Mouse (Mus musculus) kidney, embryonic 15.5 days (tissue): ENCODE measurements at regions not wholly inside any gene's neighbourhood (a gene's known extent, or its start where the extent isn't known, plus 50 kb on each side); places are given as distances from the start of the nearest gene placed in this dataset.
A peak's percentile ranks its signal among the peaks of the same experiment; 100 is the strongest.
"Not testable (repeated sequence)": the region's sequence is repeated elsewhere in the genome, so short reads cannot be mapped to it uniquely, and the experiment has no call there.

Experiments used
- ATAC-seq: fragments of 200-750 bp; cut with Nextera tagmentation; replicated peaks from 2 replicates; pipeline ENCODE4 v1.8.0; 2017; ENCODE audit warnings: moderate TSS enrichment; ENCODE audit not compliant: low FRiP score
- H3K27ac ChIP-seq: fragments of 300-500 bp; sonication (generic); 2 replicates; pipeline ENCODE4 v1.5.1; 2015; ENCODE audit warnings: mild to moderate bottlenecking, inconsistent platforms
- H3K27me3 ChIP-seq: fragments of 300-500 bp; sonication (generic); 2 replicates; pipeline ENCODE4 v1.6.1; 2015; ENCODE audit warnings: inconsistent platforms
- H3K36me3 ChIP-seq: fragments of 300-500 bp; sonication (generic); 2 replicates; pipeline ENCODE4 v1.6.1; 2015; ENCODE audit warnings: inconsistent platforms
- H3K4me1 ChIP-seq: fragments of 300-500 bp; sonication (generic); 2 replicates; pipeline ENCODE4 v1.6.1; 2015; ENCODE audit warnings: inconsistent platforms
- H3K4me2 ChIP-seq: fragments of 300-500 bp; sonication (generic); 2 replicates; pipeline ENCODE4 v1.6.1; 2015; ENCODE audit warnings: moderate library complexity, mild to moderate bottlenecking, inconsistent platforms
- H3K4me3 ChIP-seq: fragments of 300-500 bp; sonication (generic); replicated peaks from 2 replicates; pipeline ENCODE4 v1.5.1; 2015; ENCODE audit warnings: mild to moderate bottlenecking, inconsistent platforms
- H3K9ac ChIP-seq: fragments of 300-500 bp; sonication (generic); 2 replicates; pipeline ENCODE4 v1.6.1; 2015; ENCODE audit warnings: mild to moderate bottlenecking, inconsistent platforms
- H3K9me3 ChIP-seq: fragments of 300-500 bp; sonication (generic); replicated peaks from 2 replicates; pipeline ENCODE4 v1.6.1; 2016; ENCODE audit warnings: inconsistent platforms
- WGBS: fragments of 180-500 bp; shearing (Covaris S2); methylation state at CpG from one replicate; pipeline ENCODE4 v1.1.7; 2015; ENCODE audit warnings: mixed read lengths; 5-methylcytosine and 5-hydroxymethylcytosine counted together

- no peak for ATAC-seq
- 73% methylated on average over 5 of the region's 5 CpGs for WGBS
- no peak overlapping the region for H3K4me2 ChIP-seq
- H3K27me3 ChIP-seq = no peaks in the 10 kb centered on the region
- H3K36me3 ChIP-seq = no peaks in the 10 kb centered on the region
- no peak overlapping the region for H3K4me3 ChIP-seq
- H3K27ac ChIP-seq = no peak overlapping the region
- no peaks in the 10 kb centered on the region for H3K9me3 ChIP-seq
- H3K9ac ChIP-seq = no peak overlapping the region
- no peaks in the 10 kb centered on the region for H3K4me1 ChIP-seq
Measured at GRCm38 (mm10) chr10:11739574-11740368, 396.6 kb downstream of the Epm2a start.

- Histone ChIP-seq H3K4me1 (no peaks in the 10 kb centered on the region), H3K27me3 (no peaks in the 10 kb centered on the region), H3K36me3 (no peaks in the 10 kb centered on the region), H3K9me3 (no peaks in the 10 kb centered on the region), H3K4me3 (no peak overlapping the region), H3K9ac (no peak overlapping the region), H3K4me2 (no peak overlapping the region), H3K27ac (no peak overlapping the region)
- no peak for ATAC-seq
- WGBS = 94% methylated on average over 4 of the region's 4 CpGs
Measured at GRCm38 (mm10) chr10:11745587-11745986, 402.4 kb downstream of the Epm2a start.

- H3K9ac ChIP-seq = no peak overlapping the region
- H3K9me3 ChIP-seq = no peaks in the 10 kb centered on the region
- no peak for ATAC-seq
- H3K4me1 ChIP-seq = no peaks in the 10 kb centered on the region
- no peak overlapping the region for H3K27ac ChIP-seq
- no peak overlapping the region for H3K4me2 ChIP-seq
- H3K36me3 ChIP-seq = no peaks in the 10 kb centered on the region
- no peaks in the 10 kb centered on the region for H3K27me3 ChIP-seq
- H3K4me3 ChIP-seq = no peak overlapping the region
Measured at GRCm38 (mm10) chr10:11746959-11747358, 403.8 kb downstream of the Epm2a start.

- ATAC-seq = no peak
Measured at GRCm38 (mm10) chr10:11755105-11755730, 412.0 kb downstream of the Epm2a start.

GRCm38 (mm10) chr10:11777894-11778293, 434.7 kb downstream of the Epm2a start:
- Histone ChIP-seq H3K9ac (no peak overlapping the region), H3K9me3 (peaks cover 9% of the 10 kb centered on the region; the same call in 1 of the 2 replicates), H3K4me3 (no peak overlapping the region), H3K27me3 (no peaks in the 10 kb centered on the region), H3K4me1 (no peaks in the 10 kb centered on the region), H3K4me2 (no peak overlapping the region), H3K36me3 (no peaks in the 10 kb centered on the region), H3K27ac (no peak overlapping the region)
- WGBS = 32% methylated on average over 6 of the region's 6 CpGs
- peak; percentile 66; the same call in 1 of the 2 replicates for ATAC-seq

More at GRCm38 (mm10) chr10:11755105-11755730, 412.0 kb downstream of the Epm2a start:
- Histone ChIP-seq H3K4me1 (no peaks in the 10 kb centered on the region), H3K4me2 (no peak overlapping the region), H3K4me3 (no peak overlapping the region), H3K27ac (no peak overlapping the region), H3K9me3 (no peaks in the 10 kb centered on the region), H3K36me3 (no peaks in the 10 kb centered on the region), H3K9ac (no peak overlapping the region), H3K27me3 (no peaks in the 10 kb centered on the region)
- 81% methylated on average over 5 of the region's 5 CpGs for WGBS

- 27% methylated on average over 2 of the region's 2 CpGs for WGBS
- Histone ChIP-seq H3K4me1 (no peaks in the 10 kb centered on the region), H3K36me3 (no peaks in the 10 kb centered on the region), H3K9ac (no peak overlapping the region), H3K9me3 (peaks cover 3% of the 10 kb centered on the region; the same call in 1 of the 2 replicates), H3K4me2 (no peak overlapping the region), H3K27ac (no peak overlapping the region), H3K27me3 (no peaks in the 10 kb centered on the region), H3K4me3 (no peak overlapping the region)
- peak; percentile 92 for ATAC-seq
Measured at GRCm38 (mm10) chr10:11780302-11780701, 437.1 kb downstream of the Epm2a start.

- H3K9ac ChIP-seq = no peak overlapping the region
- H3K4me1 ChIP-seq = no peaks in the 10 kb centered on the region
- no peaks in the 10 kb centered on the region for H3K36me3 ChIP-seq
- H3K4me2 ChIP-seq = no peak overlapping the region
- H3K27me3 ChIP-seq = no peaks in the 10 kb centered on the region
- ATAC-seq = no peak
- no peak overlapping the region for H3K27ac ChIP-seq
- H3K4me3 ChIP-seq = no peak overlapping the region
- no peaks in the 10 kb centered on the region for H3K9me3 ChIP-seq
Measured at GRCm38 (mm10) chr10:11787240-11787639, 444.0 kb downstream of the Epm2a start.

- ATAC-seq = no peak
- no peaks in the 10 kb centered on the region for H3K27me3 ChIP-seq
- H3K4me3 ChIP-seq = no peak overlapping the region
- H3K27ac ChIP-seq = no peak overlapping the region
- no peaks in the 10 kb centered on the region for H3K4me1 ChIP-seq
- H3K9ac ChIP-seq = no peak overlapping the region
- 90% methylated on average over 3 of the region's 3 CpGs for WGBS
- no peaks in the 10 kb centered on the region for H3K9me3 ChIP-seq
- no peak overlapping the region for H3K4me2 ChIP-seq
- no peaks in the 10 kb centered on the region for H3K36me3 ChIP-seq
Measured at GRCm38 (mm10) chr10:11799510-11799909, 456.3 kb downstream of the Epm2a start.

GRCm38 (mm10) chr10:11801372-11802230, 458.4 kb downstream of the Epm2a start:
- not testable (repeated sequence) for H3K9me3 ChIP-seq, ATAC-seq, H3K4me3 ChIP-seq, H3K36me3 ChIP-seq, H3K27ac ChIP-seq, H3K9ac ChIP-seq, H3K27me3 ChIP-seq, H3K4me2 ChIP-seq, H3K4me1 ChIP-seq
- WGBS = 89% methylated on average over 13 of the region's 13 CpGs

GRCm38 (mm10) chr10:11809255-11809654, 466.1 kb downstream of the Epm2a start:
- H3K27ac ChIP-seq = no peak overlapping the region
- H3K9ac ChIP-seq = no peak overlapping the region
- ATAC-seq = no peak
- H3K4me2 ChIP-seq = no peak overlapping the region
- no peak overlapping the region for H3K4me3 ChIP-seq
- WGBS = 72% methylated on average over 3 of the region's 3 CpGs
- no peaks in the 10 kb centered on the region for H3K4me1 ChIP-seq
- H3K27me3 ChIP-seq = no peaks in the 10 kb centered on the region
- no peaks in the 10 kb centered on the region for H3K9me3 ChIP-seq
- H3K36me3 ChIP-seq = no peaks in the 10 kb centered on the region

GRCm38 (mm10) chr10:11822418-11822959, 479.3 kb downstream of the Epm2a start:
- Histone ChIP-seq H3K4me2 (no peak overlapping the region), H3K27me3 (no peaks in the 10 kb centered on the region), H3K36me3 (no peaks in the 10 kb centered on the region), H3K9me3 (no peaks in the 10 kb centered on the region), H3K4me1 (no peaks in the 10 kb centered on the region), H3K27ac (no peak overlapping the region), H3K4me3 (no peak overlapping the region), H3K9ac (no peak overlapping the region)
- ATAC-seq = no peak
- 86% methylated on average over 3 of the region's 3 CpGs for WGBS

GRCm38 (mm10) chr10:11841094-11841493, 497.9 kb downstream of the Epm2a start:
- ATAC-seq = no peak
- WGBS = 73% methylated on average over 5 of the region's 5 CpGs

More at GRCm38 (mm10) chr10:11841094-11841493, 497.9 kb downstream of the Epm2a start:
- Histone ChIP-seq H3K27ac (no peak overlapping the region), H3K4me3 (no peak overlapping the region), H3K27me3 (no peaks in the 10 kb centered on the region), H3K9ac (no peak overlapping the region), H3K4me2 (no peak overlapping the region), H3K36me3 (no peaks in the 10 kb centered on the region), H3K4me1 (no peaks in the 10 kb centered on the region), H3K9me3 (no peaks in the 10 kb centered on the region)
